30 mouse cellular contexts compared by ENCODE assay signal in genomic region chr10:39221028-39221427, GRCm38 (mm10). TPM values are rescaled to one million over a fixed set of nuclear protein-coding genes. Genes with fewer than 3 reads are reported as not detected.
"Had no signal": no experiment of that assay in that cellular context is flagged by ENCODE, and none has a peak within 500 bp of the region (broad histone marks: within the 10 kb centered on the region; RNA-seq: fewer than 3 reads in every experiment).

No protein-coding gene starts in this region.

- H3K4me2 ChIP-seq: embryonic facial prominence, embryonic 12.5 days; embryonic facial prominence, embryonic 13.5 days; embryonic facial prominence, embryonic 15.5 days; forebrain, embryonic 12.5 days; forebrain, embryonic 13.5 days; forebrain, embryonic 15.5 days had no signal

- H3K9ac ChIP-seq: embryonic facial prominence, embryonic 12.5 days; embryonic facial prominence, embryonic 13.5 days; embryonic facial prominence, embryonic 15.5 days; forebrain, embryonic 12.5 days; forebrain, embryonic 13.5 days; forebrain, embryonic 15.5 days; forebrain, postnatal 0 days had no signal

- DNase-seq: cerebellum, adult 18-20 months; cerebellum, adult 2 months; cerebellum, adult 8-10 months; cerebellum, adult 9-10 months; cerebellum, adult 9-11 months; cerebellum, postnatal 10 days; cerebellum, postnatal 14 days; cerebellum, postnatal 25 days; cerebellum, postnatal 36 days; embryo, embryonic 11 days; forebrain, postnatal 0 days; gastrocnemius, adult 2 months; gastrocnemius, postnatal 10 days; gastrocnemius, postnatal 14 days; gastrocnemius, postnatal 25 days; gastrocnemius, postnatal 36 days; heart, adult 18-20 months; heart, adult 2 months had no signal

- H3K4me1 ChIP-seq: embryonic facial prominence, embryonic 15.5 days; forebrain, embryonic 12.5 days; forebrain, embryonic 13.5 days; forebrain, embryonic 15.5 days had no signal

- ATAC-seq: forebrain, embryonic 13.5 days; forebrain, embryonic 14.5 days; forebrain, embryonic 15.5 days; forebrain, embryonic 16.5 days; forebrain, postnatal 0 days had no signal

- H3K4me3 ChIP-seq: embryonic facial prominence, embryonic 12.5 days; embryonic facial prominence, embryonic 13.5 days; embryonic facial prominence, embryonic 15.5 days; erythroblast, embryonic 14.5 days; forebrain, embryonic 10.5 days; forebrain, embryonic 12.5 days; forebrain, embryonic 13.5 days; forebrain, embryonic 15.5 days; gastrocnemius, adult 2 months; heart, adult 2 months had no signal

- H3K27ac ChIP-seq: embryonic facial prominence, embryonic 15.5 days; forebrain, embryonic 10.5 days; forebrain, embryonic 12.5 days; forebrain, embryonic 13.5 days; forebrain, embryonic 15.5 days; gastrocnemius, adult 2 months; heart, adult 2 months had no signal

- H3K36me3 ChIP-seq: embryonic facial prominence, embryonic 12.5 days; embryonic facial prominence, embryonic 13.5 days; embryonic facial prominence, embryonic 15.5 days; forebrain, embryonic 10.5 days; forebrain, embryonic 12.5 days; forebrain, embryonic 15.5 days had no signal

- H3K27me3 ChIP-seq: embryonic facial prominence, embryonic 12.5 days; embryonic facial prominence, embryonic 13.5 days; embryonic facial prominence, embryonic 15.5 days; forebrain, embryonic 12.5 days; forebrain, embryonic 13.5 days; forebrain, embryonic 15.5 days had no signal

- H3K9me3 ChIP-seq: embryonic facial prominence, embryonic 12.5 days; embryonic facial prominence, embryonic 15.5 days; forebrain, embryonic 15.5 days had no signal

RNA-seq across cellular contexts. Expression of gene Ccn6, which starts 57.4 kb away (rescaled TPM):
- polyA plus RNA-seq: embryonic facial prominence, embryonic 11.5 days; erythroblast, embryonic 14.5 days; gonadal fat pad, adult 2 months; heart, adult 2 months had no signal
